Mouse (Mus musculus): ENCODE measurements around the gene Bcl6.

The Bcl6 gene

DNA sequence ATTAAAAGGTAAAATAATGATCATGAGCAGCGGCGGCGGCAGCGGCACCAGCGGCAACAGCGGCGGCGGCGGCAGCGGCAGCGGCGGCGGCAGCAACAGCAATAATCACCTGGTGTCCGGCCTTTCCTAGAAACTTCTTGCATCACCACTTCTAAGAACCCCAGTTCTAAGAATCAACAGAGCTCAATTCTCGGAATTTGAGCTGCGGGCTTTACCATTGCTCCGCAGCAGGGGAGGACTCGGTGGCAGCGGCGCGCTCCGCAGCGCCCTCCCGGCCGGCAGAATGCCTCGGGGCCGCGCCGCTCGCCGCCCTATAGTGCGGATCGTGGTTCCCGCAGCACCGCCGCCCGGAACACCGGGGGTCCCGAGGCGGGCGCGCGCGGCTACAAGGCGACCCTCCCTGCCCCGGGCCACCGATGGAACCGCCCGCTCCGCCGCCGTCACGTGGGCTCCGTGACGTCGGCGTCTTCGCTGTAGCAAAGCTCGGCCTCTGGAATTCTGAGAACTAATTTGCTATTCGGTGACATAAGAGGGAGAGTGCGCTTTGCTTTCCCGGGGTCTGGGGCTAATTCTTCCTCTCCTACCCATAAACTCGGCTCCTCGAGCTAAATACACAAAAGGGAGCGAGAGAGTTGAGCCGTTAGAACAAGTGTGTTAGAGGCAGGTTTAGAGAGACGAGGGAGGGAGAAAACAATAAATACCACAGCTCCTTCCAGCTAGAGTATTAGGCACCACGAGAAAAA is at the start of gene Bcl6, which contains the start of gene Gm37419:
TSS of gene Bcl6 (minus strand) at position 387 of the 743 bp plus-strand sequence.
TSS of gene Gm37419 (plus strand) at position 17 of the 743 bp plus-strand sequence.
- in situ Hi-C loops (cut with MboI, MseI): loop anchor here (5.0 to 10.0 kb wide), 5 partner anchors 174 to 1276 kb away; partner anchors contain the start of gene Lpp

DNA sequence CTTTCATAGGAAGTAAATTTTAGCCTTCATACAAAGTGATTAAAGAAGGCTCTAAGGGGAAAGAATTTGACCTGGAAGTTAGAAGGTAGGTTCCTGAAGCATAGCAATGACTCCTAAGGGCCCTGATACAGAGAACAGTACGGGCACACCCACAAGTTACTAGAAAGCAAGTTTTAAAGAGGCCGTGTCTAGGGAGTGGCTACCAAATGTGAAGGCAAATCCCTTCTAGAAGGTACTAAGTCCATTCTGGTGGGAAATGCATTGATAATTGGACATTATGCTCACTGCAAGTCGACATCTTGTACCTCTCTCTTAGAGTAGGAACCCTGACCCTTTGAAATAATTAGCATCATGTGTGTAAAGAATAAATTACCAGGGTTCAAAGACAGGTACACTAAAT is 47.7 kb upstream of the Bcl6 start:
- in situ Hi-C loops (cut with MboI, MseI): no loop called here

DNA sequence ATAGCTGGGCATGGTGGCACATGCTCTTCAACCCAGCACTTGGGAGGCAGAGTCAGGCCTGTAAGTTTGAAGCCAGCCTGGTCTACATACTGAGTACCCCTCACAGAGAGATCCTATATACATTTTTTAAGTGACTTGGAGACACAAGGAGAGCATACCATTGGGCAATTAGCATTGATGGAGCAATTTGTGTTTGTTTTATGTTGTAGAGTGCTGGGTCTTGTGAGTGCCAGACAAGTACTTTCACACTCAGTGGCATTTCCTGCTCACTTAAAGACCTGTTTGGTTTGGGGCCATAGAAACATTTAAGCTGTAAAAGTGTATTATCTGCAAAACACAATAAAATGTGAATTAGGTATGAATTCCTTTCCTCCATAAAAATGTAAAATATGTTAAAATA is 47.1 kb upstream of the Bcl6 start:
- in situ Hi-C loops (cut with MboI, MseI): no loop called here

- in situ Hi-C loops (cut with MboI, MseI): no loop called here
Observed at GRCm38 (mm10) chr16:24034450-24034849, 45.8 kb upstream of the Bcl6 start.

DNA sequence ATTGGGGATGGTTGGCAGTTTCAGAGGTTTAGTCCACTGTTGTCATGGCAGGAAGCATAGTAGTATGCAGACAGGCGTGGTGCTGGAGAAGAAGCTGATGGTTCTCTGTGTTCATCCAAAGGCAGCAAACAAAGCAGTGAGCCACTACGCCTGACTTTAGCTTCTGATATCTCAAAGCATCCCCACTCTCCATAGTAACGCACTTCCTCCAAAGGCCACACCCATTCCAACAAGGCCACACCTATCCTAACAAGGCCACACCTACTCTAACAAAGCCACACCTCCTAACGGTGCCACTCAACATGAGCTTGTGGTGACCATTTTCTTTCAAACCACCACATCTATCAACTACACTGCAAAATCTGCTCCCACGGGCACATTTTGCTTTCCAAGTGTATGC is 44.6 kb upstream of the Bcl6 start:
- in situ Hi-C loops (cut with MboI, MseI): no loop called here

DNA sequence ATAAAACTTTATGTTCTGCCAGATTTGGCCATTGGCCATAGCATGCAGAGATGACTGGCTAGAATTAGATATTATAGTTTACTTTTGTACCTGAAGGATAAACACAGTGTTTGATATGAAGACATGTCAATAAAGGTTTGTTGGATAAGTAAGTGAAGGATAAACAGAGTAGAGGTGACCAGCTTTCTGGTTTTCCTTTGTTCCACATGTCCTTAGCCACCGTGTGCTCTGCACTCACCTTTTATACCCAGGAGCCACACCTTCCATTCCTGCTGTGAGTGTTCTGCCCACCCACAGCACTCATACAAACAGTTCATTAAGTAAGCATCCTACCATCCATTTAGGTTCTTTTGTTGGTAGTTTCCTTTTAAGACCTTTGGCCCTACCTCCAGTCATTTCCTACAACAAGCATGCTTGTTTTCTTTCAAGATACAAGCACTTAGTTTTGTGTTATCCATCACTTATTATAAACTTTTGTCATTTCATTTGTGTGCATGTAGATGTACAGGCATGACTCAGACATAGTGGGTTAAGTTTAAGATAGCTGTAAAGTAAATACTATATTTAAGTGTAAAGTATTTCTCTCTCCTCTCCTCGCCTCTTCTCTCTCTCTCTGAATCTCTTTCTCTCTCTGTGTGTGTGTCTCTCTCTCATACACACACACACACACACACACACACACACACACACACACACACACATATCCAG is 41.5 kb upstream of the Bcl6 start:
- in situ Hi-C loops (cut with MboI, MseI): no loop called here

DNA sequence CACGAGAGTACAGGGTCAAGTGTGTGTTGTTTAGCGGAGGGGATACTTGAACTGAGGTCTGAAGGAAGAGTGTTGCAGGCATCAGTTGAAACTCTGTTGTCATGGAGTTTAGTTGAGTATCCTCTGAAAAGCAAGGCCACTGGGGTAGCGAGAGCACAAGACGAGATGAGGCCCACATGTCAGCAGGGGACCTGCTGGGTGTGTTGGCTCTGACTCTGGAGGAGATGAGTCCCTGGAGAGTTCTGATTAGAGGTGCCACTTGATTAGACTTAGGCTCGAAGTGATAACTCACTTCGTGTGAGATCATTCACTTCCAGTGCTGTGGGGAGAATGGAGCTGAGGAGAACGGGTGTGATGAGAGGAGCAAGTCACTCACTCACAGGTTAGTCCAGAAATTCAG is 36.8 kb upstream of the Bcl6 start:
- in situ Hi-C loops (cut with MboI, MseI): no loop called here

GRCm38 (mm10) chr16:24022605-24023004 is 34.0 kb upstream of the Bcl6 start:
- in situ Hi-C loops (cut with MboI, MseI): no loop called here

DNA sequence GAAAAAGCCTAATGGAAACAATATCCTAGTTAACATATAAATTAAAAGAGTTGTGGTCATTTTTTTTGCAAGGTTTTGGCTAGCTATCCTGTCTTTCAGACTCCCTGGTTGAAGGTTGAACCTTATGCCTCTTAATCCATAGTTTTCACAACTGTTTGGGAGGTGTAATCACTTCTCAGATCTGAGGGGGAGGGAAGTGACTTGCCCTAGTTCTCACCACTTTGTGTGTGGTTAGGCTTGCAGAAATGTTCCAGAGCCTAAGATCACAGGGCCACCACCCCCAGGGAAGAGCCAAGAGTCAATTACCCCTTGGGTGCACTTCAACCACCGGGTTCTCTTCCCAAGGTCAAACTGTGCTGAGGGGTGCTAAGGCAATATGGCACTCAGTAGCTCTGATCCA is 33.1 kb upstream of the Bcl6 start:
- in situ Hi-C loops (cut with MboI, MseI): no loop called here

- in situ Hi-C loops (cut with MboI, MseI): no loop called here
Observed at GRCm38 (mm10) chr16:24016742-24017141, 28.1 kb upstream of the Bcl6 start.

GRCm38 (mm10) chr16:24016273-24016672 is 27.6 kb upstream of the Bcl6 start:
- in situ Hi-C loops (cut with MboI, MseI): no loop called here

DNA sequence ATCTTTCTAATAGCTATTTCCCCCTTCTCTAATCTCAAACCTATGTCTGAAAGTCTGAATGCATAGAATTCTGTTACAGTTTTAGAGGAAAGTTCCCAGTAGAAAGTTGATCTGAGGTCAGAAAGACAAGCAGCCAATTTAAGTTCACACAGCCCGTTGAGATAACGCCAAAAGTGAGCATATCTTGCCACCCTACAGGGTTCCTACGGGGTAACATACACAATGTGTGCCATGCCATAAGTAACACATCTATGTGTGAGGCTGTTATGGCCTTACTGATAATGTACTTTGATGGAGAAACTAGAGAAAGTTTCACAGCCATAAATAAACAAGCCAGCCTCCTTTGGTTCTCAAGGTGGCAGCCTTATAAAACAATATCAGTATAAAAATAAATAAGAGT is 25.7 kb upstream of the Bcl6 start:
- in situ Hi-C loops (cut with MboI, MseI): no loop called here

GRCm38 (mm10) chr16:24012066-24012465 is 23.4 kb upstream of the Bcl6 start:
- in situ Hi-C loops (cut with MboI, MseI): no loop called here

DNA sequence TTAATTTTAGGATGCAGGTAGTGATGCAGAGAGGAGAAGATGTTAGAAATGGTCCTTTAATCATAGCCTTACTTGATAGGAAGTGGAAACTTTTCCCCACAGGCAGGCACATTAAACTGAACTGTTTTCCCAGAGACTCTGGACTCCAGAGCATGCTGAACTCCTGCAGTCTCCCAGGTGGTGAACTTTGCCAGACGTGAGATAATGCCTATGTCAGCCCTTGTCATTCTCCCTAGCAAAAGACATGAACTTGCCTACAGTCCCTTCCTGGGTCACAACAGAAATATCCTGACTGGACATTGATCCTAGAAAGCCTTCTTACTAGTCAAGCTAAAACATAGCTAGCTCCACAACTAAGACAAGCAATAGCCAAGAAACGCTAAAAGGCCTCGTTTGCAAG is 22.7 kb upstream of the Bcl6 start:
- in situ Hi-C loops (cut with MboI, MseI): no loop called here

DNA sequence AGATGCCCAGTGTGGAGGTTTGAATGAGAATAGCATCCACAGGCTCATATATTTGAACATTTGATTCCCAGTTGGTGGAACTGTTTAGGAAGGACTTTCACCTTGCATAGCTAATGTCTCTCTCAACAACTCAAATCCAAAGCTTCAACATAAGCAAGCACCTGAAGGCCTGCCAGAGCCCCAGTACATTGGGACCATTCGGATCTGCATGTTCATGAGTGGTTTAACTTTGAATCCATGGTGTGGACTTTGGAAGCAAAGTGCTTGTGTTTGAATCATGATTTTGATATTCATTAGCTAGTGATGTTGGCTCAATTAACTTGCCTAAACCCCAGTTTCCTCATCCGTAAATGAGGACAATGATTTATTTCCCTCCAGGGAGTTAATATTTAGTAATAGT is 21.2 kb upstream of the Bcl6 start:
- in situ Hi-C loops (cut with MboI, MseI): no loop called here

- in situ Hi-C loops (cut with MboI, MseI): no loop called here
Observed at GRCm38 (mm10) chr16:24005928-24006327, 17.3 kb upstream of the Bcl6 start.

- in situ Hi-C loops (cut with MboI, MseI): loop anchor here (10.0 kb wide), 1 partner anchor 357 kb away; no protein-coding TSS in a partner anchor
Observed at GRCm38 (mm10) chr16:23997912-23998311, 9.3 kb upstream of the Bcl6 start.

GRCm38 (mm10) chr16:23997228-23997627 is 8.6 kb upstream of the Bcl6 start:
- in situ Hi-C loops (cut with MboI, MseI): loop anchor here (10.0 kb wide), 1 partner anchor 358 kb away; no protein-coding TSS in a partner anchor

DNA sequence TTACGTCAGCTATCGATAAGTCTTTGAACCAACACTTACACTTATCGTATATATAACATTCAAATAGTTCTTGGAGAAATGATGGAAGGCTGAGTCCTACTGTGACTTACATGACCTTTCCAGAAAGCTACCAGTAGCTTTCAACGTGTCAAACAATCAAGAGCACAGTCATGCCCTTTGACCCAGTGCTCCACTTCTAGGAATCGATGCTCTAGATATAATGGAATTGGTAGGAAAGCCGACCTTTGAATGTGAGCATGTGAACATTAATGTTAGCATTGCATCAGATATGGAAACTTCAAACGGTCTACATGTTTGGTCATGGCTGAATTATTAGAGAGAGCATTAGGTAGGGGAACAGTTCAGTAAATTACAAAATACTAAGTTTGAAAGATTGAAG is 7.7 kb upstream of the Bcl6 start:
- in situ Hi-C loops (cut with MboI, MseI): loop anchor here (10.0 kb wide), 1 partner anchor 358 kb away; no protein-coding TSS in a partner anchor

DNA sequence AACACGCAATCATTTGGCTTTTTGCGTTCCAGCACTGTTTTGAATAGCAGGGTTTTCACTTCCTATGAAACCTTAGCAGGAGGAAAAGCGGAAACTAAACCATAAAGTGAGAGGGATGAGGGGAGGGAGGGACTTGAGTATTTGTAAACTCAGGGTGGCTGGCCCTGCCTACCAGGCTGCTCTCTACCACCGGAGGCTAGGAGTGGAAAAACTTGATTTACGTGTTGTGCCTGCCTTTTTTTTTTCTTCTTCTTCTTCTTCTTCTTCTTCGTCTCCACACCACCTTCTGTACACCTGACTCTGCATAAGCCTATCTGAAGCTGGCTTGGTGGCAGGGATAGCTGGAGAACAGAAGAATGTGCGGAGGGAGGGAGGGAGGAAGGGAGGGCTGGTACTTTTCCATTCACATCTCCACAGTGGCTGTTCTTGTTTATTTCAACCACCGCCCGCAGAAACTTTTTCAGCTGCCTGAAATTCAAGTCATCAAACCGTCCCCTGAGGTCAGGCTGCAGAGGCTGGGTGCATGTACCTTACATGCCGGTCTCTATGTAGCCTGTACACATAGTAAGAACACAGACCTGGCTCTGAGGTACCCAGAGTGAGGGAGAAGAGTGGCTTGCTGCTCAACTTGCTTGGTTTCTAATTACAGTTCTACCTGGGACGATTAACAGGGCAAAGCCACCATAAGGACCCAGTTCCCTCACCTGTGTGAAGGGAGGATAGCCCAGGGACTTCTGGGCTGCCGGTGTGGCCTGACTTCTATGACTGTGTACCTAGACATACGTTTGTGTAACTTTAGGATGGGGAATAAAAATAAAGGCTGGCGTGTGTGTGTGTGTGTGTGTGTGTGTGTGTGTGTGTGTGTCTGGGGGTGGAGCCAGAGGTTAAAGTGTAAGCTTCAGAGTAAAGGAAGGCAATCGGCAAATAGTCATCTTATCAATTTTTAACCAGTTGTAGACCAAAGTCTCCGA is 5.0 kb upstream of the Bcl6 start:
- in situ Hi-C loops (cut with MboI, MseI): loop anchor here (10.0 kb wide), 1 partner anchor 361 kb away; no protein-coding TSS in a partner anchor

GRCm38 (mm10) chr16:23991846-23992580 is 3.4 kb upstream of the Bcl6 start:
- in situ Hi-C loops (cut with MboI, MseI): loop anchor here (10.0 kb wide), 1 partner anchor 363 kb away; no protein-coding TSS in a partner anchor

Data from T-helper 1 cell (primary cell).